Mouse (Mus musculus) midbrain, embryonic 11.5 days (tissue): ENCODE measurements around the gene Olfr558. TPM values are rescaled to one million over a fixed set of nuclear protein-coding genes. Genes with fewer than 3 reads are reported as not detected.

ENCODE experiments used
- ATAC-seq: fragments of 200-750 bp; cut with Nextera tagmentation; 2 replicates; pipeline ENCODE4 v1.8.0; 2017; ENCODE audit warnings: moderate TSS enrichment, moderate library complexity; ENCODE audit not compliant: low FRiP score
- DNase-seq: peaks from one replicate; pipeline ENCODE4 v3.0.0; 2015; ENCODE audit warnings: low spot score; ENCODE audit errors: missing footprints
- H3K27ac ChIP-seq: fragments of 300-500 bp; sonication (generic); 2 replicates; pipeline ENCODE4 v1.5.1; 2014; ENCODE audit warnings: low read depth, low read length
- H3K27me3 ChIP-seq: fragments of 300-500 bp; sonication (generic); 2 replicates; pipeline ENCODE4 v1.6.1; 2014; ENCODE audit warnings: mild to moderate bottlenecking, low read length, moderate library complexity, mixed read lengths; ENCODE audit not compliant: control insufficient read depth, insufficient read depth
- H3K36me3 ChIP-seq: fragments of 300-500 bp; sonication (generic); 2 replicates; pipeline ENCODE4 v1.6.1; 2014; ENCODE audit warnings: mild to moderate bottlenecking, low read length, moderate library complexity, mixed read lengths; ENCODE audit not compliant: control insufficient read depth, insufficient read depth
- H3K4me1 ChIP-seq: fragments of 300-500 bp; sonication (generic); 2 replicates; pipeline ENCODE4 v1.6.1; 2014; ENCODE audit warnings: low read length; ENCODE audit not compliant: control insufficient read depth, insufficient read depth
- H3K4me2 ChIP-seq: fragments of 300-500 bp; sonication (generic); 2 replicates; pipeline ENCODE4 v1.6.1; 2014; ENCODE audit warnings: mild to moderate bottlenecking, moderate library complexity
- H3K4me3 ChIP-seq: fragments of 300-500 bp; sonication (generic); 2 replicates; pipeline ENCODE4 v1.5.1; 2014; ENCODE audit warnings: low read depth, low read length
- H3K9ac ChIP-seq: fragments of 300-500 bp; sonication (generic); 2 replicates; pipeline ENCODE4 v1.6.1; 2014; ENCODE audit warnings: low read length
- H3K9me3 ChIP-seq: fragments of 300-500 bp; sonication (generic); 2 replicates; pipeline ENCODE4 v1.6.1; 2016; ENCODE audit warnings: low read length; ENCODE audit not compliant: control insufficient read depth
- WGBS: fragments of 180-500 bp; shearing (Covaris S2); extraction: QIAGEN DNeasy Blood & Tissue Kit; methylation state at CpG from one replicate; pipeline ENCODE4 v1.1.7; 2014; 5-methylcytosine and 5-hydroxymethylcytosine counted together
- polyA plus RNA-seq: library from polyadenylated mRNA; unstranded; fragments of >200 nt; fragmentation: Nextera tagmentation; extraction: Ambion mirVana; gene quantifications from 2 replicates; pipeline ENCODE4 v1.2.1, GENCODE M21; 2014

Gene Olfr558
- not detected in 2 replicates for polyA plus RNA-seq

GRCm38 (mm10) chr7:102701915-102702314 lies at the start of gene Olfr558:
Gene Olfr558, plus strand, starts transcription at chr7:102702215.
- no peak within 1 kb of the TSS for H3K4me3 ChIP-seq
- H3K27ac ChIP-seq, result no peak within 1 kb of the TSS
- no peaks in the 10 kb centered on the region for H3K9me3 ChIP-seq
- no peak for ATAC-seq
- H3K27me3 ChIP-seq, result no peaks in the 10 kb centered on the region
- H3K4me2 ChIP-seq, result no peak within 1 kb of the TSS
- no peak within 1 kb of the TSS for H3K9ac ChIP-seq
- no peak for DNase-seq
- no peaks in the 10 kb centered on the region for H3K36me3 ChIP-seq
- no peaks in the 10 kb centered on the region for H3K4me1 ChIP-seq

- no peak for ATAC-seq
- Histone ChIP-seq H3K36me3 (no peaks in the 10 kb centered on the region), H3K4me1 (no peaks in the 10 kb centered on the region), H3K9me3 (no peaks in the 10 kb centered on the region), H3K4me3 (no peak within 1 kb of the TSS), H3K27ac (no peak within 1 kb of the TSS), H3K9ac (no peak within 1 kb of the TSS), H3K27me3 (no peaks in the 10 kb centered on the region), H3K4me2 (no peak within 1 kb of the TSS)
- 82% methylated on average over 1 of the region's 1 CpGs for WGBS
- no peak for DNase-seq
Observed at GRCm38 (mm10) chr7:102658523-102658922, 43.5 kb upstream of the Olfr558 start, which contains the start of gene Olfr555. Gene Olfr555, plus strand, starts transcription at chr7:102658823.

GRCm38 (mm10) chr7:102664599-102664998 lies 37.4 kb upstream of the Olfr558 start, which contains the start of gene Olfr556:
Gene Olfr556, plus strand, starts transcription at chr7:102664899.
- Histone ChIP-seq H3K27me3 (no peaks in the 10 kb centered on the region), H3K4me3 (no peak within 1 kb of the TSS), H3K36me3 (no peaks in the 10 kb centered on the region), H3K4me2 (no peak within 1 kb of the TSS), H3K4me1 (no peaks in the 10 kb centered on the region), H3K27ac (no peak within 1 kb of the TSS), H3K9me3 (no peaks in the 10 kb centered on the region), H3K9ac (no peak within 1 kb of the TSS)
- WGBS, result 40% methylated on average over 3 of the region's 3 CpGs
- ATAC-seq (no peak), DNase-seq (no peak)

- H3K4me2 ChIP-seq, result no peak overlapping the region
- H3K9me3 ChIP-seq, result no peaks in the 10 kb centered on the region
- WGBS, result 57% methylated on average over 2 of the region's 2 CpGs
- H3K36me3 ChIP-seq, result no peaks in the 10 kb centered on the region
- no peaks in the 10 kb centered on the region for H3K27me3 ChIP-seq
- DNase-seq (peak; percentile 87), ATAC-seq (no peak)
- no peak overlapping the region for H3K4me3 ChIP-seq
- no peak overlapping the region for H3K27ac ChIP-seq
- no peak overlapping the region for H3K9ac ChIP-seq
- H3K4me1 ChIP-seq, result no peaks in the 10 kb centered on the region
Observed at GRCm38 (mm10) chr7:102665378-102665777, 36.6 kb upstream of the Olfr558 start.

GRCm38 (mm10) chr7:102676225-102676624 lies 25.8 kb upstream of the Olfr558 start:
- ATAC-seq (no peak), DNase-seq (no peak)
- Histone ChIP-seq H3K4me3 (no peak overlapping the region), H3K9me3 (no peaks in the 10 kb centered on the region), H3K9ac (no peak overlapping the region), H3K27me3 (no peaks in the 10 kb centered on the region), H3K4me2 (no peak overlapping the region), H3K36me3 (no peaks in the 10 kb centered on the region), H3K27ac (no peak overlapping the region), H3K4me1 (no peaks in the 10 kb centered on the region)
- WGBS, result 74% methylated on average over 2 of the region's 2 CpGs

GRCm38 (mm10) chr7:102681916-102682315 lies 20.1 kb upstream of the Olfr558 start:
- Histone ChIP-seq H3K4me1 (no peaks in the 10 kb centered on the region), H3K4me2 (no peak overlapping the region), H3K27ac (no peak overlapping the region), H3K36me3 (no peaks in the 10 kb centered on the region), H3K9ac (no peak overlapping the region), H3K9me3 (no peaks in the 10 kb centered on the region), H3K27me3 (no peaks in the 10 kb centered on the region), H3K4me3 (no peak overlapping the region)
- DNase-seq (no peak), ATAC-seq (no peak)
- WGBS, result 89% methylated on average over 1 of the region's 1 CpGs

GRCm38 (mm10) chr7:102686944-102687501 lies 15.0 kb upstream of the Olfr558 start, which contains the start of gene Trim68:
Gene Trim68, minus strand, starts transcription at chr7:102687327.
- no peaks in the 10 kb centered on the region for H3K4me1 ChIP-seq
- under 1% methylated on average over 35 of the region's 40 CpGs for WGBS
- H3K27ac ChIP-seq, result no peak within 1 kb of the TSS
- H3K4me2 ChIP-seq, result peak within 1 kb of the TSS; percentile 61
- no peaks in the 10 kb centered on the region for H3K9me3 ChIP-seq
- no peaks in the 10 kb centered on the region for H3K27me3 ChIP-seq
- ATAC-seq, result peak; percentile 100
- H3K4me3 ChIP-seq, result peak within 1 kb of the TSS; percentile 48
- H3K36me3 ChIP-seq, result no peaks in the 10 kb centered on the region
- H3K9ac ChIP-seq, result peak within 1 kb of the TSS; percentile 76
- DNase-seq, result peak; percentile 97

- H3K27me3 ChIP-seq, result no peaks in the 10 kb centered on the region
- no peak within 1 kb of the TSS for H3K4me3 ChIP-seq
- no peaks in the 10 kb centered on the region for H3K36me3 ChIP-seq
- no peak within 1 kb of the TSS for H3K4me2 ChIP-seq
- ATAC-seq (0 out of 2 replicates have a peak, but pooled peaks have one; percentile 33), DNase-seq (peak; percentile 85)
- H3K9me3 ChIP-seq, result no peaks in the 10 kb centered on the region
- WGBS, result 82% methylated on average over 5 of the region's 5 CpGs
- no peak within 1 kb of the TSS for H3K27ac ChIP-seq
- no peaks in the 10 kb centered on the region for H3K4me1 ChIP-seq
- H3K9ac ChIP-seq, result no peak within 1 kb of the TSS
Observed at GRCm38 (mm10) chr7:102695358-102696125, 6.5 kb upstream of the Olfr558 start, which contains the start of gene Olfr557. Gene Olfr557, plus strand, starts transcription at chr7:102695910.

- Histone ChIP-seq H3K4me2 (no peak overlapping the region), H3K27ac (no peak overlapping the region), H3K9ac (no peak overlapping the region), H3K9me3 (no peaks in the 10 kb centered on the region), H3K27me3 (no peaks in the 10 kb centered on the region), H3K4me3 (no peak overlapping the region), H3K36me3 (no peaks in the 10 kb centered on the region), H3K4me1 (no peaks in the 10 kb centered on the region)
- ATAC-seq (no peak), DNase-seq (no peak)
- 88% methylated on average over 7 of the region's 7 CpGs for WGBS
Observed at GRCm38 (mm10) chr7:102698461-102698860, 3.6 kb upstream of the Olfr558 start.
